Mouse (Mus musculus): ENCODE data around the gene Sppl3.

- TF ChIP-seq POU5F1 (IDR thresholded peaks at IDR 0.05; ENCODE audit: borderline replicate concordance, low read length) (no peak), CTCF (conservative IDR thresholded peaks at IDR 0.05; ENCODE audit: low read length) (no peak)
Measured at GRCm38 (mm10) chr5:115120978-115121377, 110.0 kb downstream of the Sppl3 start.
